Mouse (Mus musculus) mouse trophoblast stem cell (cell line): ENCODE measurements at regions not wholly inside any gene's neighbourhood (a gene's known extent, or its start where the extent isn't known, plus 50 kb on each side); places are given as distances from the start of the nearest gene placed in this dataset.

ENCODE experiments used
- in situ Hi-C, 2 experiments: fragments of 300-500 bp; cut with MseI, MboI; formaldehyde crosslinking; loops; 2 replicates in 1 of 2; 3 replicates in 1 of 2; pipeline ENCODE4 v1.15.1; 2025

DNA sequence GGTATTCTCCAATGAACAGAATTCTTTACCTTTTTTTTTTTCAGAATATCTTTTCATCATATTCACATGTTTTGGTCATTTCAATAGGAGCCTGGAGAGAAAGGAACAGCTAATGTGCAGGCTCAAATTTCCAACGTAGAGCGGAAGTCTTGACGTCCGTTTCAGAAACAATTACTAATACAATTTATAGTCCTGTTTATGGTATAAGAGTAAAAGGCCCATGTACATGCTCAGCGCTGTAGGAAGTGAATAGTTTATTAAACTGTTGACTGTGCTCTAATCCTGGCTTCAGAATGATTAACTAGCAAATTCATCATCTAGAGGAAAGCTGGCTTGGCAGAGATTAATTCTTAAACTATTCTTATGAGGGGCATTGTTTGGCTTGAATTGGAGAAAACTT lies 142.1 kb downstream of the Pik3r1 start:
- in situ Hi-C loops = no loop called here

DNA sequence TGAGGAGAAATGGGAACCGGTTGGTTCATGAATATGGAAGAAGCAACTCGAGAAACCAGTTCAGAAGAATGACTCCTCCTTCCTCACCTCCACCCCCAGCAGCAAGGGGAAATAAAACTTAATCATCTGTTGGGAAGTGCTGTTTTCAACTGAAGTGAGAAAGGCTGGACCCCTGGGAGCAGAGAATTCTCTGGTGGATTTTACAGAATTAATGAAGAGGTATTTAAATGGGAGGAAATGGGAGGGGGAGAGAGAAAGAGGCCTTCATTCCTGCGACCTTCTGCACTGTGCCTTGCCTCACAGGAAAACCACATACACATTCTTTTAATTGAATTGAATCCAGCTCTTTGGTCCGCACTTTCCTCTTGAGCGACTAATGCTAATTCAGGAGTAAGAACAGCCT lies 143.8 kb downstream of the Pik3r1 start:
- in situ Hi-C loops = no loop called here

DNA sequence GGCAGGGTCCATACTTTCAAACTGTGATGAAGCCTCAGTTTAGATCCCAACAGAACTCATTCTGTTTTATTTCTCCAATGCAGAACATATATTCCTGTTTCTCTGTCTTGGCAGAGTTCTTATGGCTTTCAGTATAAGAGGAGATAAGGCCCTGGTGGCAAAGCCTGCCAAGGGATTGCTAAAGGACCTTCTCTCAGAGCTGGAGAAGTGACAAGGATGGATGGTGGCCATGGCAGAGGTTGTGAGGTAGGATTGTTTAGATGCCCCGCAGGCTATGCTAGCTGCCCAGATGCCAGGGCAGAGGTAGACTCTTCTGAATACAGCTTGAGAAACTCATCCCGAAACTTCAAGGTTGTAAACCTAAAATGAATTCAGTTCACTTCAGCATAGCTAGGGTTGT lies 145.4 kb downstream of the Pik3r1 start:
- in situ Hi-C loops = no loop called here

DNA sequence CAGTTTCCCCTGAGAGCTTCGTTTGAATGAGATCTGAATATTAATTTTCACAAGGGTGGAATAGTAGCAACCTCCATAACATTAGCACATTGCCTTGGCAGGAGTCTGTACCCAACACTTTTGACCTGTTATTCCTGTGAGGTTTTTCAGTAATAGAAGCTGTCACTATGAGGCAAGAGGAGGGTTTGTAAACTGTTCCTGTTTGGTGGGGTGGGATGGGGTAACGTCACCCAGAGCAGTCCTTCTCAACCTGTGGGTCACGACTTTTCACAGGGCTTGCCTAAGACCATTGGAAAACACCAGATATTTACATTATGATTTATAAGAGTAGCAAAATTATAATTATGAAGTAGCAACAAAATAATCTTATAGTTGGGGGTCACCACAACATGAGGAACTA lies 147.4 kb downstream of the Pik3r1 start:
- in situ Hi-C loops = no loop called here

DNA sequence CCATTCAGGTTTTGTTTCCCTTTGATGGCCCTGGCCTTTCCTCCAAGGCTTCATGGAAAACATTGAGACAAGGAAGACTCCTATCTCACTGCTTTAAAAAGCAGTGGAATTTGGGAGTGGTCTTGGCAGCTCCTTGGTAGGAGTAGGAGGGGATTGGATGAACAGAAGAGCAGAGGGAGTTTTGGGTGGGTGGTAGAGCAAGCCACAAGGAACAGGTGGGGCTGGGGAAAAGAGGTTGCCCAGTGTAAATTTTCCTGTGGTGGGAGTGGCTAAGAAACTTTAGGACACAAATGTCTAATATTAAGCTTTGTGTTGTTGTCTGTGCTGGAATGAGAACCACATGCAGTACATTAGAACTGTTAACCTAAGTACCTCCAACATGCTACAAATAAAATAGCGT lies 148.9 kb downstream of the Pik3r1 start:
- in situ Hi-C loops = no loop called here

DNA sequence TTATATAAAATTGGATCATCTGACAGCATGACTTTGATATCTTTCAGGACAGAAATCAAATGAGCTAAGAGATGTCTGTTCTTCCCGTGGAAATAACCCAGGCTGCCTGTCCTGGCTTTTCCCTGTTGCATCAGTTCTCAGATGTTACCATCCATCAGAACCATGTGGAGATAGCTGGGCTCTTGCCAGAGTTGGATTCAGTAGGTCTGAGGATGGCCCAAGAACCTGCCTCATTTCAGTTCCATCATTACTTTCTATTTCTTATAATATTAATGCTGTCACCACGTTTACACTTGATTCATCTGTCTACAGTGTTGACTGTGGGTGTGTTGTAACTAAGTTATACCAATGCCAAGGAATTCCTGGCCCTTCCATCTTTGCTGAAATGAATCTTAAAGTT lies 155.2 kb downstream of the Pik3r1 start:
- in situ Hi-C loops = no loop called here

DNA sequence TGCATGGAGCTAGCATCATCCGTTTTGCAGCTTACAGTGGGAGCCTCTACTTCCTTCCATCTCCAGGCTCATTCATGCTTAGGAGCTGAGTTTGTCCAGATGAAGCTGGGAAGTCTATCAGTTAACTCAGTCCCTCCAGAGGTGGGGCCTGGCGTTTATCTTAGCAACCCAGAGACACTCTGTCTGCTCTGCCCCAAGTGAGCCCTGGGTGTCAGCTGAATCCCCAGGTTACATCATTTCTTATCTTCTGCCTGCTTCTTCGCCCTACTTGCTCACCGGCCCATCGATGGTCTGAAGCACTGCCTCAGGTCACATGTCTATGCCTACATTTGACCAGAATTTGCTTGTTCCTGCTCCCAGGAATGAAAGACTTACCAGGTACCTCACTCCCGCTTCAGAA lies 156.3 kb downstream of the Pik3r1 start:
- in situ Hi-C loops = no loop called here

DNA sequence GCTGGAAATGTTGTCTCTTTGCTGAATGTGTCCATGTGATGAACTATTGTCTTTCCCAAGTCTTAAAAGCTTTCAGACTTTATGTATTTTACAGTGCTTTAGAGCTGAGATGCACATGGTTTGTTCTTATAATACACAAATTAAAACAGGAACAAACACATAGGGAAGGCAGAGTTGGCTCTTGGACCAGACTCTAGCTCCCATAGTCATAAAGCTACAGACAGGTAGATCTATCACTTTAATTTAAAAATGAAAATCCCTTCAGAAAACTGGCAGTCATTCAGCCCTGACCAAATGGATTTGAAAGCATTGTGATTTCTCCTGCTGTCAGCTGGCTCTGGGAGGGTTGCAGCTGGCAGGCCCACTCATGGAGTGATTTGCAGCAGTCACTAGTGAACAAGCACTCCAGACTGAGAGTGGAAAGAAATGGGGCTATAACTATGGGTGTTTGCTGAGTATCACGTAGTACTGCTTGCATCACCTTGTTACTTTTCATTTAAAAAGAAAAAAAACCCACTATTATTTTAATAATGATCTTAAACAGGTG lies 161.8 kb downstream of the Pik3r1 start:
- in situ Hi-C loops = no loop called here

DNA sequence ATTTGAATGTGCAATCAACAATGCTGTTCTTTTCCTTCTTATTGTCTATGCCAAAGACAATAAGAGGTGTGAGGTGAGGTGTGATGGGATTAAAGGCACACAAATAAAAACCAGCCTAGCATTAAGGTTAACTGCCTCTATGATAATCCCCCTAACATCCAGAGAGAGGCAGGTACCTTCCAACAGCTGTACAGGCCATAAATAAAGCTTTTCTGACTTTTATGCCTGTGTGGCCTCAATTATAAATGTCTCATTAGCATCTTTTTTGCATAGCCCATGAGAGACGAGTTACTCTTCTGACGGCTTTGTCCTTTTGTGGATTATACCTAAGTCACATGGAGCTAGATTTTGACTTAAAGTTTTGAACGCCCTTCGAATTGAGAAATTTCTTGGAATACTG lies 162.3 kb downstream of the Pik3r1 start:
- in situ Hi-C loops = no loop called here

DNA sequence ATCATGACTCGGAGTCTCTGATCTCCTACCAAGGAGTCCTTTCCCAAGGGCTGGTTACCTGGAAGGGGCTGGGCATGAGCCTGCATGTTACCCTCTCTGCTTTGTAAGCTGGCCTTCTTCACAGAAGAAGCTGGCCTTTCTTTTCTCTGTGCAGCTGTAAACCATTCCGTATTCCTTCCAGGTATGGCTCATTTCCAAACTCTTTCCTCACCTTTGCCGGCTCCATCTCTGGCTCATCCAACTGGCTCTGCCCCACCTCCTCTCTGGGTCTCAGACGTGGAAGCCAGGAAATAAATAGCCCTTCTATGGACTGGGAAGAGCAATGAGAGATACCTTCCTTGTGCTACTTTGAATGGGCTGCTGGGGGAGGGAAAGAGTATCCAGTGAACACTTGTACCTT lies 163.0 kb downstream of the Pik3r1 start:
- in situ Hi-C loops = no loop called here

DNA sequence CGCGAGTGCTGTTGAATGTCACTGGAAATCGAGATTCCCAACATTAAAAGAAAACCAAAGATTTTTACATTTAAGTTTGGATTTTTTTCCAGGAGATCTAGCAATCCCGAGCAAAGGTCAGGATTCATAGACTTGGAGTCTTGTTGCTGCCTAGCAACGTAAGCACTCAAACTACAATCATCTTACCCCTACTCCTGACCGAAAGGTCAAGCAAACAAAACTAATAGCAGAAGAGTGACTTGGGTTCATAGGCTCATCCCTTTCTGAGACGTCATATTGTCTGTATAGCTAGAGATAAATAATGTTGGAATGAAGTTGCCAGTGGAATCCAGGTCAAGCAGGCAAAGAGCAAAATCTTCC lies 169.9 kb downstream of the Pik3r1 start:
- in situ Hi-C loops = no loop called here

DNA sequence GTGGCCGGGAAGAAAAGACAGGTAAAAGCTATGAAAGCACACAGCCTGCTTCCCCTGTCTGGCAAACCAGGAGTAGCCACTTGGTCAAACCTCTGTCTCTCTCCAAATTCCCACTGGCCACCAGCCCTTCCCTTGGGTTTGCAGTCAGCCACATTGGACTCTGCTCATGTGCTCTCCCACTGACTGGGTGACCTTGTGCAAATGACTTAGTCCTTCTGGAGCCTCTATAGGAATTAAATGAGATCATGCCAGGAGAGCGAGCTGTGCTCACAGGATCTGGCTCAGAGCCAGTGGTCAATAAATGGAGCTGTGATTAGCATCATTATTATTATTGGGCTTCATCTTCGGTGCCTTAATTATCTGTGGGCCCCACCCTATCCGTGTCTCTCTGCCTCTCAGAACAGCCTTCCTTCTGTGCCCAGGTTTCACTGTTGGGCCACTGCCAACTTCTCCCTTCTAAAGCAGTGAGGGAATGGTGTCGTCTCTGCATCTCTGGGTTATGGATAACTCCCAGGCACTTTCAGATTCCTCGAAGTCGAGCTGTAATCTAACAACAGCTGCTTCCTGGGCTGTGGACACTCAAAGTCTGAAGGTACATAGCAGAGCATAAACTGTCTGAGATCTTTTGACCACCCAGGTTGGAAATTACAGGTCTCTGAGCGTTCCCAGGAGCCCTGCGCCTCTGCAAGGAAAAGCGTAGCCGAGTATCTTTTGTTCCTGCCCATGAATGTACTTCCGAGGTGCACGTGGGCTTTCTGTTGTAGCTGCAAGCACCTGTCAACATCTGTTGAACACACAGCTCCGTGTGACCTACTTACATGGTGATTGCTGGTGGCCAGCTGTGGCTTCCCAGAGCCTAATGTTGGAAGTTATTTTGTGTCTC lies 170.5 kb downstream of the Pik3r1 start:
- in situ Hi-C loops = no loop called here

DNA sequence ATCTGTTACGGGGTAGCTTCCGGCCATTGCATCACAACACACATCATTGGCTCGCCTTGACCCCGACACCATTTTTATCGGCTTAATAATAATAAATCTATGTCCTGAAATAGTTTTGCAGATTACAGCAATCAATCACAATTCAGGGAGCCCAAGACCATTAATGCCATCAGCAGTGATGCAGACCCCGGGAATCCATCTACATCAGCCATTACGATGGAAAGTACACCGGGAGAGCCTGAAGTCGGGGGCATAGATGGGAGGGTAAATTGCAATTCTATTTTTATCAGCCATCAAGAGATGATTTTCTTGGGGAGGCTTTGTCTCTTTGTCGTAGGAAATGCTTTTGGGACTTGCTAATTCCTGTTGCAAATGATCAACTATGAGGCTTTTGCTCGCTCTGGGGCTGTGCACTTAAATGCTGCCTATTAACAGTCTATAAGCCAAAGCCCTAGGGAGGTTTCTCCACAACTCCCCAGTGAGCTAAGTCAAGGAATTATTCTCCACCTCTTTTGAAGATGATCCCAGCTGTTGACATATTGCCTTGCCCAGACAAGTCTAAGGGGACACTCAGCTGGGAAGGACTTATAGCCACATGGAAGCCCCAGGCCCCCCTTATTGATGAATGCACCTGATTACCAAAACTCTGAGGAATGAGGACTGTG lies 173.4 kb downstream of the Pik3r1 start:
- in situ Hi-C loops = no loop called here

DNA sequence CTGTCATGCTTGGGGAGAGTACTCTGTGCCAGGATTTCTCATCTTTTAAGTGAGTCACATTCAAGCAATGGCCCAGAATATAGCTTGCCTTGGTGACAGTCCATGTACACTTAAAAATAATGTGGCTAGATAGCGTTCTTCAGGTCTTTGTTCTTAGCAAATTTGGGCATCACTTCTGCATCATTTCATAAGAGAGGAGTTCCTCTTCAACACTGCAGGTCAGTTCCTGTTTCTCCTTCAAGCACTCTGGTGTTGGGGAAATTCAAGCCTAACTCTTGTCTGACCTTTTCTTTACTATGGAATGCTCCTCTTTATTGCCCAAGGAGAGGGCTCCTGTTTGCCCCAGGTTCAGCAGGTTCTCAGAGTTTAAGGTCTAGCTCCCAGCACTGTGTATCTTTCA lies 175.7 kb downstream of the Pik3r1 start:
- in situ Hi-C loops = no loop called here

DNA sequence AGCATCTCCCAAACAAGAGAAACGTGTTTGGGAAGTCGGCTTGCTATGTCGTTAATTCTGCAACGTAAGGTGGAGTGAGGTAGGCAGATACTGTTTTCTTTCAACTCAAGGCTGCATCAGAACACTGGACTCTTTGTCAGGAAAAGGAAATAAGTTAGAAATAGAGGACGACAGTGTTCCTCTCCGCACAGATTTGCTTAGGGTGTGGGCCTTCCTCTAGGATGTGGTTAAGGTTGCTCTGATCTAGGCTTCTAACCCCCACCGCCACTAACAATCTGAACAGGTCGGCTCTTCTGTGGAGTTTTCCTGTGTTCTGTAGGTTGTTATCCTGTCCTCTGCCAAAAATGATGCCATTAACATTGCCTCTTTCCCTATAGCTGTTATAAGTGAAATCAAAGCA lies 179.1 kb downstream of the Pik3r1 start:
- in situ Hi-C loops = no loop called here

DNA sequence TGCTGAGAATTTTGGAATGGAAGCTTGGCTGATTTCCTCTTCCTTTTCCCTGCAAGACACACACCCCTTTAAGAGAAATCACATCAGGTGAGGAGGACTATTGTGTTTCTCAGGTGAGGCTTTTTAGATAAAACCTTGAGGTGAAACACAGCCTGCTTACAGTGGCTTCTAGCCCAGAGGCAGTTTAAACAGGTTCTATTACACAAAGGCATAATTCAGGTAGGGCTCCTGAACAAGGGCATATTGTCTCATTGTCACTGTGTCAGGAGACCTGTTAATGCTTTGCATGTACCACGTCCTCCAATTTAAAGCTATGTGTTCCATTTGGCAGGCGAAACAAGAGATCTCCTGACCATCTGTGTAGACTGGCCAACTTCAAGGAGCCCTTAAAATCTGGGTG lies 181.2 kb downstream of the Pik3r1 start:
- in situ Hi-C loops = no loop called here

DNA sequence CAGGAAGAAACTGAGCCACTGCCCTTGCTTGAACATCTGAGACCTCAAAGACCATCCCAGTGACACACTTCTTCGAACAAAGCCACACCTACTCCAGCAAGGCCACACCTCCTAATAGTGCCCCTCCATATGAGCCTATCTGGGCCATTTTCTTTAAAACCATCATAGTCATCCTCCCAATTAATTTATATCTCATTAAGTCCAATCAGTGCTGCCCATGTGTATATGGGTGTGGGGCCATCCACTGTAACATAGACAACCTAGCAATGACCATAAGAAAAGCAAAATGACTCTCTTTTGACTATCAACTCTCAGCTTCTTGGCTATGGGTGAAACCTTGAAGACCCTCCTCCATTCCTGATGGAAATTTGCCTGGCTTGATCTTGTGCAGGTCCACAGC lies 191.5 kb downstream of the Pik3r1 start:
- in situ Hi-C loops = no loop called here

DNA sequence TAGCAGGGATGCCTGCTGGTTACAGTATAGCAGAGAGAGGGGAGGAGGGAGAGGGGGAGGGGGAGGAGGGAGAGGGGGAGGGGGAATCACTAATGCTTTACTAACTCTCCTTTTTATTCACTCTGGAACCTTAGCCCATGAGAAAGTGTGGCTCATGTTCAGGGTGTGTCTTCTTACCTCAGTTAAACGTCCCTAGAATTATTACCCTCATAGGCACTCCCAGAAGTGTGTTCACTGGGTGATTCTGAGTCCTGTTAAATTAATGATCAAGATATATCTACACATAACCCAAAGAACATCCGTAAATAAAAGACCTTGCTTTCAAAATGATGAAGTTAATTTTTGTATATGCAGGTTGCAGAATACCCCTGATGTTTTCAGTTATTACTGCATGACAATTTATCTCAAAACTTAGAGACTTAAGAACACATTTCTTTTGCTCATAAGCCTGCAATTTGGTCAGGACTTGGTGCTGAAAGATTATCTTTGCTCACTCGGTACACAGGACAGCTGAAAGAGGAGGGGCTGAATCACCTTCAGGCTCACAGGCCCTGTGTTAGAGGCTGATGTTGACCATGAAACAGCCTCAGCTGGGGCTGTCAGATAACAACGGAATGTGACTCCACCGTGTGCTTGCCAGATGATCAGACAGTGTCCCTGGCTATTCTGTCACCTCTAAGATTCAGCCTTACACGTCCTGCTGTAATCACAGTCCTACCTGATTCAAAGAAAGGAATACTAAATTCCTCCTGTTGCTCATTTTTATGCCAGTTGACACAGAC lies 195.0 kb downstream of the Pik3r1 start:
- in situ Hi-C loops = no loop called here

DNA sequence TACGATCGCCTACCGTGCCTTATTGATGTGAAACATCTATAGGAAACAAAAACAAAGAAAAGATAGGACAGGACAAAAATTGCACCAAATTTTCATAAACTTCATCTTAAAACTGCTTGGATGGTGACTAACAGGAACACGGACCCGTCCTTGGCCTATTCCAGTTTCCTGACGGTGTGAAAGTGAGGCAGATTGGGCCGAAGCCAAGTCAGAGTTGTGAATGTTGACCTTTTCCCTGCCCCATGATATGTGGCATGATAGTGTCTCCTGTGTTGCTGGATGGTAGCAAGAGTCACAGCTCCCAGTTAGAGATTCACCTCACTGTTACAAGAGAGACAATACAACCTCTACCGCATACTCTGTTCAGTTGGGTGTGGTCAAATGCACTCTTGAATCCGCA lies 195.8 kb downstream of the Pik3r1 start:
- in situ Hi-C loops = no loop called here

DNA sequence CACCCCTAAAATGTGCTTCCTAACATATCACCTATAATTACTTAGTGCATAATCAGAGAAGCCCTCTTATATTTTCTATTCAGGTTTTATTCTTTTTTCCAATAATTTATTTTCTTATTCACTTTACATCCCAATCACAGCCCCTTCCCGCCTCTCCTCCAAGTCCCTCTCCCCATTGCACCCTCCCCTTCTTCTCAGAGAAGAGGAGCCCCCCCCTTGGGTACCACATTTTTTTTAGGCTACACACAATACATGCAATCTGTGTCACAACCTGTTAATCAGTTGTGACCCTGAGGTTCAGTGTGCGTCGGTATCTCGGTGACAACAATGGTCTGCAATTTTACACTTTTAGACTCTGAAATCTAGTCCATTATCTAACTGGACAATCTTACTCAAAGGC lies 198.0 kb downstream of the Pik3r1 start:
- in situ Hi-C loops = no loop called here

DNA sequence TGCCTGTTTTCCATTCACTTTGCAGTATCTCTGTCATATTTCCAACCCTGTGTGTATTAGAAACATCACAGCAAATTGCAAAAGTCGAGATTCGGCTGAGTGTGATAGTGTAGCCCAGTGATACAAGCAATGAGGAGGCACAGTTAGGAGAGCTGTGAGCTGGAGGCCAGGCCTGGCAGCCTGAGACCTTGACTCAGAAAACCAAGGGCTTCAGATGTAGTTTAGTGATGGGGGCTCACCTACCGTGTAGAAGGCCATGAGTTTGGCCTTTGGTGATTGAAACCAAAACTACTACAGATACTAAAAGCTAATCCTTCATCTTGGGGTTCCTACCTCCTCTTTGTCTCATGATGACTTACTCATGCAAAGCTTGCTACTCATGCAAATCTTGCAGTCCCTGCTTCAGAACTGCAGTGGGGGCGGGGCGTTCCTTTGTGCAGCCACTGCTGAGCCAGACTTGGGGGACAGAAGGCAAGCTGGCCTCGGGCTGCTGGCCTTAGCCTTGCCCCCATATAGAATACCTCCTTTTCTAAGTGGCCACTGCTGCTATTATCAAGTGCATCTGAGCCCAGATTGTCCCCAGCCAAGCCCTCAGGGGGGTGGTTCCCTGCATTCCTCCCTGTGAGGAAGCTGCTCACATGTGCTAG lies 198.9 kb downstream of the Pik3r1 start:
- in situ Hi-C loops = no loop called here

DNA sequence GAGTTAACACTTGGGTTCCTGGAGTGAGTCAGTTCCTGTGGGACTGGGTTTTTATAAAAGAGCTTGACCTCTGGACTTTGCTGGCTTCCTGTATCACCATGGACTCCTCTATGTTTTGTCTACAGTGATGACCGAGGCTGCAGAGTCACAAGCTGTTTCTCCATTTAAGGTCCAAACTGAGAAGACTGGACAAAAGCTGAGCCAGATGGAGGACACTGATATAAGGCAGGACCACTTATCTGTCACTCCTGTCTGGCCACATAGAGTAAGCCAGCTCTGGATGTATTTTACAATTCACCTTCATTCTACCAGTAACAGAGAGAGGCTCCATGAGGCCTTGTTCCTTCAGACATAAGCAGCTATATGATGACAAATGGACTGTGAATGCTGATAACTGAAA lies 202.7 kb downstream of the Pik3r1 start:
- in situ Hi-C loops = no loop called here
